Mouse (Mus musculus): ENCODE results near the gene Pcyt1a.
"Not testable (repeated sequence)": the region's sequence is repeated elsewhere in the genome, so short reads cannot be mapped to it uniquely, and the experiment has no call there.

Pcyt1a gene

DNA sequence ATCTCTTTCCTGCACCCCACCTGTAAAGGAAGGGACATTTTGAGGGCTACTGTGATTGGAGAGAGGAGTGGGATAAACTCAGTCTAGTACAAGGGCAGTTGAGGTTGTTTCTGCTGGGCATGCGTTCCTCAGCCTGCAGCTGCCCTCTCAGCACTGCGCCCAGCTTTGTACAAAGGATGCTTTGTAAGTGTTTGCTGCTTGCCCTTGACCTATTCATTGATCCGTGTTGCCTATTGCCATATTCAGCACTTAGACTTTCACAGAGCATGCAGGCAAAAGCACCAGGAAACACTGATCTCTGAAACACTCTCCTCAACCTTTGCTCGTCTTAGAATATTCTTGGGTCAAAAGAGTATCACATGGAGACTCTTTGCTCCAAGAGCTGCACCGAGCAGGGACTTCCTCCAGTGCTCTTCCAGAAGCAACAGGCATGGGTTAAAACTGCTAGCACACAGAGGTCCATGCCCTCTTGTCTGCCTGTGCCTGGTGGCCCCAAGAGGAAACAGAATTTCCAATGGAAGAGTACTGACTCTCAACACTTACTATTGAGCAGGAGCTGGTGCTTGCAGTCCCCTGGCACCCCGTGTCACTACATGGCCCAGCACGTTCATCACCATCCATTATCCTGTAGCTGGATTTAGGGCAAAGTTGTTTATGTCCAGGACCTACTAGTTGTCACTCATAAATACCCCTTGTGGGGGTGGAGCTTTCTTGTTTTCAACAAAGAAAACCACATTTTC is 41.7 kb downstream of the Pcyt1a start:
- DNase-seq (ENCODE audit: low read depth, low spot score), result no peak

DNA sequence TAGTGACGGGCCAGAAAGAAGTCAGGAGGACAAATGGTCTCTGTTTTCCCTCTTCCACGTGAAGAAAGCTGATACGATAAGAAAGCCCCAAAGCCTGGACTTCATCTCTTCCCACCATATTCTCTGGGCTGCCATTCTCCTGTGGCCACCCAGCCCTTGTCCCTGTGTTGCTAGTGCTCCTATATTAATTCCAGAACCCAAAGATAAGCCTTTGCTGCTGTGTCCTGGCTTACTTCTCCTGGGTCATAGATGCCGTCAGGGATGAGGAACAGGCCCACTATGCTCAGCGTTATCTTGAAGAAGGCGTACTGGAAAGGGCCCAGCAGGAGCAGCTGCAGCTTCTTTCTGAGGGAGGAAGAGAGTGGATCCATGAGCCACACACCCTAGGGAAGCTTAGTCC is 46.6 kb downstream of the Pcyt1a start:
- no peak for DNase-seq (ENCODE audit: low read depth, low spot score)

DNA sequence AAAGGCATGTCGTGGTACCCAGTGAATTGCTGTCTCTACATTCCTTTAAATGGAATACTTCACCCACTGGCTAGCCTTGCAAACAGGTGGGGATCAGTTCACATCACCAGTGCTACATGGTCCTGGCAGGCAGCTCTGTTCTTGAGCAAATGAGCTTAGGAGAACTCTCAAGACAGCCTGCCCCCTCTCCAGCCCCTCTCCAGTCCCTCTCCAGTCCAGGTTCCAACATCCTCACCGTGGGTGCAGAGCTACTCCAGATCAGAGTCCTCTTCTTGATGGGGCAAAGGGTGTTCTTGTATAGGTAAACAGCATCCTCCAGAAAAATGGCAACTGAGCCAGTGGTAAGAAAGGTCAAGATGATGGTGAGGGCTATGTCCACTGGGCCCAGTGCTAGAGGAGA is 48.7 kb downstream of the Pcyt1a start:
- no peak for DNase-seq (ENCODE audit: low read depth, low spot score)

DNA sequence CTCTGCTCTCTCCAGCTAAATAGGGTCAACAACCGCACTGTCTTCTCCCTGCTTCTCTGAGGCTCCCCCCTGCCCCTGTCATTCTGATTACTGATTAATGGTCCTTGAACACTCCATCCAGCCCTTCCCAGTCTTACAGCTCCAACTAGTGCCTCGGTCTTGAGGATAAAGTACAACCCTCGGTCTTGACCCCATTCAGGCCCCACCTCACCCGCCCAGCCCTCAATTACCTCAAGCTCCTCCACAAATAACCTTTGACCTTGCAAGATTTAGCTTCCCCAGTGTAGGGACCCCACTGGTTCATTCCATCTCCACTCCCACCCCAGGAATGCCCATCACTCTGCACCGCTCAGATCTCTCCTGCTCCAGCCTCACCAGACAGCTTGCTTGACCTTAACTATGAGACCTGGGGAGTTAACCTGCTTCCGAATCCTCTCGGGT is 53.7 kb downstream of the Pcyt1a start:
- no peak for DNase-seq (ENCODE audit: low read depth, low spot score)

DNA sequence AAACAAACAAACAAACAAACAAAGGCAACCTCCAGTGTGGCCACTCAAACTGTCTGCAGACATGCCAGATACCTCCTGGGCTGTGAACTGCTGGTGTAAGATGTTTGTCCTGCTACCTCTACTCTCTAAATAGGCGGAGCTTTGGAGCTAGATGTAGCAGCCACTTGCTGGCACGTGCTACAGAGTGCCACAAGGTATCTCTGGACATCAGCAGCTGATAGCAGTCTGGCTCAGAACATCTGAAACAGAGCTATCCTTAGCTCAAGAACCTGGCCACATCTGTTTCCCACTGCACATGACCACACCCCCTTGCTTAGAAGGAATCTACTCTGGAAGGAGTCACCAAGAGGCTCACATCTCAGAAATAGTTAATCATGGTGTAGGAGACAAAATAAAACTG is 54.5 kb downstream of the Pcyt1a start:
- no peak for DNase-seq (ENCODE audit: low read depth, low spot score)

DNA sequence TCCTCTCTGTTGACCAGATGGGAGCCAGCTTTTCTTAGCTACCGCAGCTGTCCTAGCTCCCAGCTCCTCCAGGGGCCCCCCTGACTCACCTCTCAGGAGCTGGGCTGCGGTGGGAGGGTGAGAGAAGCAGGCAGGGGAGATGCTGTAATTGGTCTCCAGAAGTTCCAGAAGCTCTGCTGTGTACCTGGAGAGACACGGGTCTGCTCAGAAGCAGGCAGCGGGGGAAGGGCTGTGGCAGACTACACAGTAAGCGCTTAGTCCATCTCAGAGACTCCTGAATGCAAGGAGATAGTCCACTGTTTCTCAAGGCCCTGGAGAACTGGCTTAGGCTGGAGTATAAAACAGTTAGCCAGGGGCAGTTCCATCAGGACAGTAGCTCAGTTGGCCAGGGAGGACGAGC is 55.3 kb downstream of the Pcyt1a start:
- no peak for DNase-seq (ENCODE audit: low read depth, low spot score)

DNA sequence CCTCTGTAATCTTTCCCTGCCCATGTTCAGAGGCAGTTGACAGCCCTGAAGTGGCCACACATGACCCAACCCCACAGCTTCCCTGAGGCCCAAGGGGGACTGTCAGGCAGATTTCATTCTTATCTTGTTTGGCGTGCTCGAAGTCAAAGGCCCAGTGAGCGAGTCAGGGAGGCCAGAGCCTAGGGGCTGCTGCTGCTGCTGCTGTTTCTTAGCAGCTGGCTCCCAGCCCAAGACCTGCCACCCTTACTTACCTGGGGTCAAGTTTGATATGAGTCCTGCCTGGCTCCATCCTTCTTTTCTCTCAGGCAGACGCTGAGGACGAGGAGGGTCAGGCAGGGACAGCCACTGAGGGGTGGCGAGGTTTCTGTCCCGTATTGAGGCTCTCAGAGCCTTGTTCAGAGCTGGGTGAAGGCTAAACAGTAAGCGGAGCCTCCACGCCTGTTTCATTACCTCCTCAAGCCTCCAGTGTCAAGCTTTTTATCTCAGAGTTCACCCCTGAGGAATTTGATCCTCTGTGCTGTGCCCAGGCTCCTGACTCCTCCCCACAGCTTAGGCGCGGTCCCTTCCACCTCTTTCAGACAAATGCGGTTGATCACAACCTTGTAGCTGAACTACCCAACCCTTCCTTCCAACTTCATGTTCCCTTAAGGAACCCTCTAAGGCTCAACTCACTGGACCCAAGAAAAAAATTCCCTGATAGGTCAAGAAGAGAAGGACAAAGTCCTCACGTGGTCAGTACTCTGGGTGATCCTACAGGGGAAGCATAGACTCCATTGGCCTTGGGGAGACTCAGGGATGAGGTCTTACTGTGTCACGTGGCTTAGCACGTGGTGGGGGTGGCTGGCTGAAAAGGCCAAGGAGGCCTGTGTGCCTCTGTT is 56.8 kb downstream of the Pcyt1a start, which contains the start of gene Slc51a:
TSS of gene Slc51a (minus strand) at position 646 of the 878 bp plus-strand sequence.
- no peak for DNase-seq (ENCODE audit: low read depth, low spot score)

DNA sequence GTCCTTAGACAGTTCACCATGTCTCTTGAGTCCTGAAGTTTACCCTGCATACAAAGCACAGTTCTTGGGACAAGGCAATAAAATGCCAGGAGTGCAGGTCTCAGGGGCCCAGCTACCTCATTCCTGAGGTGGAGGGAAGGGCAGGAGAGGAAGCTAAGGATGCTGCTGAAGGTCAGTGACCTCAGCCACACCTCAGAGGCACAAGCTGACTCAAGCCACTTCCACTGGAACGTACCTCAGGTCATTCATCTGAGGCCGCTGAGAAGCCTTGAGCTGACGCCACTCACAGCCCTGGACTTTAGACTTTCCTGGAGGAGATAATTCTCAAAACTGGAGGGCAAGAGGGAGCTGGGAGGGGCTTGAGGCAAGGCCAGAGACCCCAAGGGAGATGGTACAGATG is 58.2 kb downstream of the Pcyt1a start:
- DNase-seq (ENCODE audit: low read depth, low spot score), result no peak

DNA sequence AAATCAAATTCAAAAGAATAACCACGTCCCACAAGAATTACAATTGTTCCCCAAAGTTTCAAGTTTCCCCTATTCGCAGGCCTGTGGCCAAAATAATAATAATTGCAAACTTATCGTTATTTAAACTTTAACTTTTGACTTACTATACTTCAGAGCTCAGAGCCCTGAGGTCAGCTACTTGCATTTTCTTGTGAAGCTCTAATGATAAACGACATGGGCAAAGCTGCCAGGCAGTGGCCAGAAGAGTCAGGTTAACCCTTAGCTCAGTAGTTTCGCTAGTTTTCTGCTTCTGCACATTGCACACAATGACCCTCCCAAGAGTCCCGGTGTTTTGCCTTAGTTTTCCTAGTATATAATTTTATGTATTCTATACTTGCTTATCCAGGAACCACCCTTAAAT is 63.6 kb downstream of the Pcyt1a start:
- DNase-seq (ENCODE audit: low read depth, low spot score), result not testable (repeated sequence)

DNA sequence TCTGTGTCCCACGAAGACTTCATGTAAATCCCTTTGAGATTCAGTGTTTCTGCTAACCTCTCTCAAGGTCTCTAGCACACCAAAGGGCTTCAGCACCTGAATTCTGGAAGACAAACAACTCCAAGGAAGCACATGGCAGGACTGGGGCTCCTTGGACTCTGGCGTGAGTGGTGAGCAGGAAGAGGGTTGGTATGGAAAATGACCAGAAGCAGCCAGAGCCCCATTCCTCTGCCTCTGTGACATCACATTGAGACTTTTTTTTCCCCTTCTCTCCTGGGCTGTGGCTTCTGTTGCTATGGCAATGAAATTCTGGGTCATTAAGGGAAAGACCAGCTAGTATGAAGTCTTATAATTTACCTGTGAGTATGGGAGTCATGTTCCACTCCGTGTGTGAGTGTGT is 65.2 kb downstream of the Pcyt1a start, which contains the start of gene Zdhhc19:
TSS of gene Zdhhc19 (plus strand) at position 301 of the 400 bp plus-strand sequence.
- no peak for DNase-seq (ENCODE audit: low read depth, low spot score)

DNA sequence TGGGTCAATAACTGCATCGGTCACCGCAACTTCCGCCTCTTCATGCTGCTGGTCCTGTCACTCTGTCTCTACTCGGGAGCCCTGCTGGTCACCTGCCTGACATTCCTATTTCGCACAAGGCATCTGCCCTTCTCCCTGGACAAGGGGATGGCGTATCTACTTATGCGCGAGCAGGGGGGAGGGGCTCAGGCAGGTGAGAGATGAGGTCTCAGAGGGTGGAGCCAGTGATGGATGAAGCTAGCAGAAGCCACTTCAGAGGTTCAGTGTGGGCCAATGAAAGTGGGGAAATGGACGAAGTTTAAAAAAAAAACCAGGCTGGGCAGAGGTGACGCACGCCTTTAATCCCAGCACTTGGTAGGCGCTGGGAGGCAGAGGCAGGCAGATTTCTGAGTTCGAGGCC is 68.3 kb downstream of the Pcyt1a start:
- no peak for DNase-seq (ENCODE audit: low read depth, low spot score)

DNA sequence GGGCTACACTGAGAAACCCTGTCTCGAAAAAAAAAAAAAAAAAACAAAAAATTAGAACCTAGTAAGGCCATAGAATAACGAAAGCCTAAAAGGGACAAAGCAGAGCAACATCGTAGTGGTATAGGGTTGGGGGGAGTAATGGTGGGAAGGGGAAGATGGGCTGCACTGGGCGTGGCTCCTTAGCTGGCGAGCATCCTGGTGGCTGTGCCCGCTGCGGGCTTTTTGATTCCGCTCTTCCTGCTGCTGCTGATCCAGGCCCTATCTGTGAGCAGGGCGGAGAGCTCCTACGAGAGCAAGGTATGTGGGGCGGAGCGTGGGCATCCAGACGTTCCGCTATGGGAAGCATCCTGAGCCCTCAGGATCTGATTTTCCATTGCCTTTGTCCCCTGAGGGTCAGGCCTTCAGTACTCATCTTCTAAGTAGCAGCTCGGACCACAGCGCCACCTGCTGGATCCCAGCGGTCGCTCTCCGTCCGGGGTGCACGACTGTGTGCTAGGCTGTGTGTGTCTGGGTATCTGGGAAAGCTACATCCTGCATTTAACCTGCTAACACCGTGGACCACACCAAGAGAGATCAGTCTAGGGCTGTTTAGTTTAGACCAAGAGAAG is 68.8 kb downstream of the Pcyt1a start:
- DNase-seq (ENCODE audit: low read depth, low spot score), result peak; percentile 84

DNA sequence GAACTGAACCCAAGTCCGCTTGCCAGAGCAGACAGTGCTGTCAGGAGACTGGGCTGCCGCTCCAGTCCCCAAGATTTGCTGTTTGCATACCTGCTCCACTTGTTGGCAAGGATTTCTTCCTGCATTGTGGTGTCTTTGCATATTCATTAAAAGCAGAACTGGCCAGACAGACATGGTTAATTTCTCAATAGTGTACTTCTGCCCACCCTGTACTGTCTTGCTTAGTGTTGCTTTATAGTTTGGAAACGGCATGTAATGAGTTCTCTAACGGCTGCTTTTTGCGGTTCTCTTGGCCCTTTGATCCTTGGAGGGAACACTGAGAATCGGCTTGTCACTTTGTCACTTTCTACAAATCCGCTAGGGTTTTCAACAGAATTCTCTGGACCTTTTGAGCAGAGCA is 70.7 kb downstream of the Pcyt1a start:
- no peak for DNase-seq (ENCODE audit: low read depth, low spot score)

DNA sequence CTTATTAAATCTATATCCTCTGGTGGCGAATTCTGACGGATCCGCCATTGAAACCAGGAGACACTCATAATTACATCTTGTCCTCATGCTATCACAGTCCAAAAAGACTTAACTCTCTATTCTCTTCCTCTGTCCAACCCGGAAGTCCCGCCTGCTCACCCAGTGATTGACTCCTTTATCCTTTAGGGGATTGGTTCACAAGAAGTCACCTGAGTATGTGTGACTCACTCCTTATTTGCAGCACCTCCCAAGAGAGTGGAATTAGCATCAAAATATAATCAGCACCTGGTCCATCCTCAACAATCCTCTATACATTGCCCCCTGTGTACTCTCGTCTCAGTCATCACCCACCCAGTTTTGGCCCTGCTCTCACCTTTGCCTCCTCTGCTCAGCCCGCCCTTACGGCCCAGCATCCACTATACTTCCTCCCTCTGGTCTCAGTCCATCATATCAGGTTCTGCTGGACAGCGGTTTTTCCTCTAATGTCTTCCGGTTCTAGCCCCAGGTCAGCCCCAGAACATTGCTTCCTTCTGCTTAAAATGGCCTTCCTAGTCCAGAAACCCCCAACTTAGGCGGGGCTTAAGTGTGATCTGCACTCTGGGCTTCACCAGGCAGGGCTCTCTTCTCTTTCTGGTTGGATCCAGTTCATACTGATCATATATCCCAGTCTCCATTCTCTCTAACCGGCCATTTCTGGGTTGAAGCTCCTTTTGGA is 72.1 kb downstream of the Pcyt1a start:
- no peak for DNase-seq (ENCODE audit: low read depth, low spot score)

DNA sequence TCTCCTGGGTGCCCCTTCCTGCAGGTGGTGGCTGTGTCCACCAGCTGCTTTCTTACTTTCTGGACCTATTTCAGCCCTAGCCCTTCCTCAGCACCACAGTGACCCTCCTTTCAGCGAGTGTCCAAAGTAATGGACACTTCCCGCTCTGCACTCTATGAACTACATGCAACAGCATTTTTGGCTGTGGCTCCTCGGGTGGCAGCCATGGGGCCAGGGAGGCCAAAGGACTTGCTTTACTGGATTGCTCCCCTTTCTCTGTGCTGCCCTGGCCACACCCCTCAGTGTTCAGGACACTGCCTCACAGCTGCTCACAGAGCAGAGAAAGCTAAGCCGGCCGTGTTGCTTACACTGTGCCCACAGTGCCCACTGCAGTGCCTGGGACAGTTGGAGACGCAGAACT is 72.9 kb downstream of the Pcyt1a start:
- no peak for DNase-seq (ENCODE audit: low read depth, low spot score)

DNA sequence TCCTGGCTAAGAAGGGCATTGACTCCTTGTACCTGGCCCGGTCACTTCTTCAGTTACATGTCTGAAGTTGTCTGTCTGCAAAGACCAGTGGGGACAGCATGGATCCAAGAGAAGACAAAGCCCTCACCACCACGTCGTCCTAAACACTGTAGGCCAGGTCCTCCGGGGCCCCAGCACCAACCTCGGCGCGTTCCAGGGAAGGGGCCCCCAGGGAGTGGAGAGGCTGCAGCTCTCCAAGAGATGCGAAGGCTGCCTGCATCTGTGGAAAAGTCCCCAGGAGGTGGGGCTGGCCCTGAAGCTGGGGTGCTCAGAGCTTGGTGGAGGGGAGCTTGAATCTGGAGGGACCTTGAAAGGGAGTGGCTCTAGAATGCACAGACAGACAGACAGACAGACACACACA is 75.6 kb downstream of the Pcyt1a start:
- no peak for DNase-seq (ENCODE audit: low read depth, low spot score)

DNA sequence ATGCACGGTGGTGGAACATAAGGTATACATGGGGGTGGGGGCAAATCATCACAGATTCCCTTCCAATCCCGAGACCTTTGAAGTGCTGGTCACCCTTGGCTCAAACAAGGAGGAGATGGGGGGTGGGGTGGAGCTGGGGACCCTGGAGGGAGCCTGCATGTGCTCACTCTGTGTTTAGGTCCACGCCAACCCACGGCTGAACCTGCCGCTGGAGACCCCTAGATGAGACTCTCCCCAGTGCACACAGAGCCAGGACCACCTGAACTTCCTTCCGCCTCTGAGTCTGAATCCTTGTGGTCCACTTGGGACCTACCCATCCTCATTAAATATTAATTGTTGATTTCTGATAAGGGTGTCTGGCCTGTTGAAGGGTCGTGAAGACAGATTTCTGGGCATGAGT is 76.1 kb downstream of the Pcyt1a start:
- DNase-seq (ENCODE audit: low read depth, low spot score), result no peak

DNA sequence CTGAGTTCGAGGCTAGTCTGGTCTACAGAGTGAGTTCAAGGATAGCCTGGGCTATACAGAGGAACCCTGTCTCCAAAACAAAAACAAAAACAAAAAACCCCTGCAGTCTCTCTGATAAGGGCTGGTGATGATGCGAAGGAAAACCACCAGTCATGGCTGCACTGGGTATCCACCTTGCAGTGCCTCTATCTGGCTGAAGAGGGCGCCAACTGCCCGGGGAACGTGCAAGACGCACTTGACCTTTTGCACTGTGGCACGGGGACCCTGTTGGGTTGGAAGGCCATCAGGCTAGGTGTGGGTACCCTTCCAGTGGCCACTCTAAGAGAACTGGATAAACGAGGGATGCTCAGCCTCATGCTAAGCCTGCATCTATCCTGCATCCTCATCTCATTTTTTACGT is 76.7 kb downstream of the Pcyt1a start:
- DNase-seq (ENCODE audit: low read depth, low spot score), result no peak

DNA sequence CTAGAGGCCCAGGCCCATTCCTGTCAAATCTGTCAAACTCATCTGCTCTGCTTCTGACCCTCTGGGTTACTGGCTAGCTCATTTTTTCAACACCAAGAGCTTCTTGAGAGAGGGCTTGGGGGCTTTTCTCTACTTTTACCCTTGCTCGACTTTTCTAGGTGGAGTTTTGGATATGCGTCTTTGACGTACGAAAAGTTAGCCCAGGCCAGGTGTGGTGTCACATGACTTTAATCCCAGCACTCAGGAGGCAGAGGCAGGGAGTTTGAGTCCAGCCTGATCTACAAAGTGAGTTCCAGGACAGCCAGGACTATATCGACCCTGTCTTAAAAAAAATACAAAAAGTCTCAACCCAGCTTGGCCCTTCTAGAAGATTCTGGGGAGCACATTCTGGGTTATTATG is 77.3 kb downstream of the Pcyt1a start:
- DNase-seq (ENCODE audit: low read depth, low spot score), result no peak

DNA sequence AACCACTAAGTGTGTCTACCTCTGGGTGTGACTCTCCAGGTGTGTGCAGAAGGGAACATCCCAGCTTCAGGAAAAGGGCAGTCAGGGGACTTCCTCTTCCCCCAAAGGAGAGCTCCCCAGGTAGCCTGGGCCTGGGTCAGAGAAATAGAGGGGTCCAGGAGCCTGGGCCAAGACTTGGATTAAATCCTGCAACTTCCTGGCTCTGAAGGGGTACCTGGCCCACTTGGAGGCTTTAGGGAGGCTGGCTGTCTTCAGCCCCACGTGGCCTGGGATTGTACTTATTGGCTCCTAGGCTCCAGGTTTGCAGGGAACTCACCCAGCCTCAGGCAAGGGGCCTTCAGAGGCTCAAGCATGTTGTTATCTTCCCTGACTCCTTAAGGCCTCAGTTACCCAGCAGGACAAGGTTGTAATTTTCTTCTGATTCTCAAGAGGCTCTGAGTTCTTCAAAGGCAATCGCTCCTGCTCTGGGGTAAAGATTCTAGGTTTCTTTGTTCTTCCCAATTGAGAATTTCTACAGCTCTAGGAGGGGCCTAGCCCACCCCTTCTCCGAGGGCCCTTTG is 77.9 kb downstream of the Pcyt1a start:
- no peak for DNase-seq (ENCODE audit: low read depth, low spot score)
